Mouse (Mus musculus): ENCODE measurements around the gene Daam1.

The Daam1 gene

DNA sequence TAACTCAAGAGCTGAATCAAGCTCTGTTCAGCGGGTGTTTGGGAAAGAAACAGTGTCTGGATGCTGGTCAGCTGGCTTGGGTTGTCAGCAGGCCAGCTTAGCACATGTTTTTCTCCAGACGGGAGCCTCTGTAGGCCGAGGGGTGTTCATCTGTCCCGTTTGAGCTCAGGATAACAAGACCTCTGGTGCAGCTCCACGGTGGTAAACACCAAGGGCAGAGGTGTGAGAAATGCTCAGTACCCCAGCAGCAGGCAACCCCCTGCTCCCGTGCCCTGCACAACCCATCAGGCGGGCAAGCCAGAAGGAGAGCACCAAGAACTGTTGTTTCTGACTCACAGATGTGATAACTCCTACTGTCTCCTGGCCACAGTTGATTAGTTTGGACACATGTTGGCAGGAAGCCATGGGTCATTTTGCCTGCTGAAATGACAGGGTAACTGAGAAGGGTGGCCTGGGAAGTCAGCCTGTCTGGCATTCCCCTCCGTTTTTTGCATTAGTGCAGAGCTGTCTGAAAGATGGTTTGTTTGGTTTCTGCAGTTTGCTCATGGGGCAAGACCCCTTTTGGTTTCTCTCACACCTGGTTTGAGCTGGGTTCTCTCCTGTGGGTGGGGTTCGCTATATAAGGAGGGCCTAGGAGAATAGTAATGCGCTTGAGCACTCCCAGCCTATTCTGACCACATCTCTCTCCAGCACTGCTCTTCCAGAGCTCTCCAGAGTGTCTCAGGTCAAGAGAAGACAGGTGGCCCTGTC is 25.0 kb downstream of the Daam1 start:
- in situ Hi-C loops (cut with MboI, MseI) = no loop called here

DNA sequence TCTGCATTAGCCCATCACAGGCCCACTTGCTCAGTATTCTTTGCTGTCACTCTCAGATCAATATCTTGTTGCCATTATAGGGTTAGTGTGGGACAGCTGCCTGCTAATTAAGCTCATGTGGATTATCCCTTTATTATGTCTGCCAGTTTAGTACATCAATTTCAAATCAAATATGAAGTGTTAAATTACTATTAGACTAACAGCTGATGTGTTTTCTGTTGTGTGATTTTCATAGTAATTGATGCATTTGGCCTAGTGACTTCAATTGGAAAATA is 25.5 kb downstream of the Daam1 start:
- in situ Hi-C loops (cut with MboI, MseI) = no loop called here

DNA sequence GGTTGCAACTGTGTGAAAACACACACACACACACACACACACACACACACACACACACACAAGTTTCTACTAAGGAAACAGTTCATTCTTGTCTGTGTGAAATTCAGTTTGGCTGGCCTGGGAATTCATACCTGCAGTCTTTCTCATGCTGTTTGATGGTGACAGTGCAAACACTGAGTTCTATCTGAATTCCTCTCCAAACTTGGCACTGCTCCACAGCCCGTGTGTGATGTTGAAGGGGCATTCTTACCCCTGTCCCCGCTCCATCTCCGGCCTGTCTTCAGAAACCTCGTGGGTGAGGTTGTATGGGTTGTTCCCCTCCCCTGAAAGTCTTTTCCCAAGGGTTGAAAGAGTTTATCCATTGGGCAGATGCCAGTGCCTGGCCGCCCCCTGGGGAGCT is 28.2 kb downstream of the Daam1 start:
- in situ Hi-C loops (cut with MboI, MseI) = no loop called here

DNA sequence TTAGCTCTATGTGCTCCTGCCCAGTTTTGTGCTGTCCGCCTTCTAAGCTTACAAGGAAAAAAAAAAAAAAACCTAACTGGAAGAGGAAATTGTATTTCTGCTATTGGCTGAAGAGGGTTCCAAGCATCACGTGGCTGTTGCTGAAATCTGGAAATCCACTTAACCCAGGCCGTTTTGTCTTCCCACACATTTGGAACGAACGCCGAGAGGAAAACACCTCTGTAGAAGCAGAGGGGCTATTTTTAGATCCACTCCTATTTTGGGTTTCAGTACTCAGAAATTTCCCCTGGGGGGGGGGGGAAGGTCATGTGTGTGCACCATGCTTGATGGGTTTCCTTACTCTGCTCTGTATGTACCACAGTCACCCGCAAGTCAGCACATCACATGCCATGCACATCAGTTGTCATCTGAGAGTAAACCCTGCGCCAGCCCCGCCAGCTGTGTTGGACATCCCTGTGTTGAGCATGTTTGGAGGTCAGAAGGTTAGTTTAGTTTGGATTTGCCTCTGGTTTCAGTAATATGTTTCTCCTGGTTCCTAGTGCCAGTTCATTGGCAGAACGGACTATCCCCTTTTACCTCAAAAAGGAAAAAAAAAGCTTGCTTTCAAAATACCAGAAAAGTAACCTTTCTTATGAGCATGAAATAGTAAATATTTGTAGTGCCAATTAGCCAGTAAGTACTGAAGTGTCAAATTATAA is 33.1 kb downstream of the Daam1 start:
- in situ Hi-C loops (cut with MboI, MseI) = no loop called here

- in situ Hi-C loops (cut with MboI, MseI) = no loop called here
Observed at GRCm38 (mm10) chr12:71864544-71864897, 33.6 kb downstream of the Daam1 start.

GRCm38 (mm10) chr12:71865937-71866336 is 35.1 kb downstream of the Daam1 start:
- in situ Hi-C loops (cut with MboI, MseI) = loop anchor here (5.0 kb wide), 2 partner anchors 34 to 39 kb away; partner anchors contain the start of gene Daam1 (in 1 of the 2)

DNA sequence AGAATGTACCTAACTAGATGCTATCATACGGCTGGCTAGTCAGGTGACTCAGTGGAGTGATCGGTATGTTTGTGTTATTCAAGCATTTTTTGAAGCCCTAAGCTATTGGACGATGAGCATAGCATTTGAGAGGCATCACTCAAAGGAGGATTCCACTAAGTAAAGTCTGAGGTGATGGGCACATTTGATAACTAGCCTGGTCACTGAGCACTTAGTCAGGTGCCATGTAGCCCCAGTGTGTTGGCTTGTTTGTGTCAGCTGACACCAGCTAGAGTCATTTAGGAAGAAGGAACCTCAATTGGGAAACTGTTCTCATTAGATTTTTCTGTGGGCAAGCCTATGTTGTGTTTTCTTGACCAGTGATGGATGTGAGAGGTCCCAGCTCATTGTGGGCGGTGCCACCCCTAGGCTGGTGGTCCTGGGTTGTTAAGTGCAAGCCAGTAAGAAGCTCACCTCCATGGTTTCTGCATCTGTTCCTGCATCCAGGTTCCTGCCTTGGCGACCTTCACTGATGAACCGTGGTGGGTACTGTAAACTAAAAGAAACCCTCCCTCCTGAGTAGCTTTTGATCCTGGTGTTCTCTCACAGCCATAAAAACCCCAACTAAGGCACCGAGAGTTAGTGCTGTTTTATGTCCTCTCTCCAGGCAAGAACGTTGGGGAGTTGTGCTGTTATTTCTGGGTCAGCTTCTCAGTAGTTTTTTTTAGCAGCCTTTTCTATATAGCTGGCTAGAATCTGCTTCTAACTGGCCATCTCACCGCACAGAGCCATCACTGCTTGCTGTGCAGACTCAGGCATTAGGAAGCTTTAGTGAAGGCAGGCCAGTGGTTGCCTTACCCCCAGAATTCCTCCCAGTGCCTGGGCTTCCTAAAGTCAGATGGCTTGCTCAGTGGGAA is 36.7 kb downstream of the Daam1 start:
- in situ Hi-C loops (cut with MboI, MseI) = loop anchor here (5.0 kb wide), 2 partner anchors 35 to 40 kb away; partner anchors contain the start of gene Daam1 (in 1 of the 2)

DNA sequence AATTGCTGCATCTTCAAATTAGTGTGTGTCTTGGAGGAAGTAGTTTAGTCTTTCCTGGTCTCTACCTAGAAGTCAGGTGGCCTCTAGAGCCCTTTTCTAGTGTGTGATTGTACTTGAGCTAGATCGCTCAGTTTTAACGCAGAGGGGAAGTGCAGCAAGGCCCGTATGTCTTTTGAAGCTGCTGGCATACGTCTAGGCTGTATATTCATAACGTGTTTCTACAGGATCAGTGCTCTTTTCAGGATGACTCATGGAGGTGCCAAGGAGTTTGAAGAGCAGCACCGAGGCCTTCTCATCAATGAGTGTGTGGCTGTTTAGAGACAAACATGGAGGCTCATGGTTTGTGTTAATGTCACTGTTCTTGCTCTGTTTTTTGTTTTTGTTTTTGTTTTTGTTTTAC is 39.8 kb downstream of the Daam1 start:
- in situ Hi-C loops (cut with MboI, MseI) = no loop called here

GRCm38 (mm10) chr12:71872330-71872729 is 41.5 kb downstream of the Daam1 start:
- in situ Hi-C loops (cut with MboI, MseI) = no loop called here

DNA sequence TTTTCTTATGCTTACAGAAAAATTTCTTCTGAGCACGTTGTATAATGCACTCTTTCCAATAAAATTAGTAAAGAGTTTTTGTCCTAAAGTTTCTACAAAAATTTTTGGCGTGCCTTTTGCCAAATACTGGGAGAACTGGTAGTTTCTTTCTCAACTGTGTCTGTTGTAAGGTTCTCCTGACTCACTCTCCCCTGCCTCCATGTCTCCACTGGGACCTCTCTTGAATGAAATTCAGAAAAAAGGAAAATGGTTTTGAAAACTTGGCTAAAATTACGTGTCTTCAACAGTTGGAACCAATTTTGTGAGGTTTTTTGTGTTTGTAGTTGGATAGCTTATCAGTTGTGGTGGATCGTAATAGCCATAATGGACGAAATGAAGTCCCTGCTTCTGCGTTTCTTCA is 43.7 kb downstream of the Daam1 start:
- in situ Hi-C loops (cut with MboI, MseI) = no loop called here

- in situ Hi-C loops (cut with MboI, MseI) = no loop called here
Observed at GRCm38 (mm10) chr12:71874984-71875383, 44.1 kb downstream of the Daam1 start.

DNA sequence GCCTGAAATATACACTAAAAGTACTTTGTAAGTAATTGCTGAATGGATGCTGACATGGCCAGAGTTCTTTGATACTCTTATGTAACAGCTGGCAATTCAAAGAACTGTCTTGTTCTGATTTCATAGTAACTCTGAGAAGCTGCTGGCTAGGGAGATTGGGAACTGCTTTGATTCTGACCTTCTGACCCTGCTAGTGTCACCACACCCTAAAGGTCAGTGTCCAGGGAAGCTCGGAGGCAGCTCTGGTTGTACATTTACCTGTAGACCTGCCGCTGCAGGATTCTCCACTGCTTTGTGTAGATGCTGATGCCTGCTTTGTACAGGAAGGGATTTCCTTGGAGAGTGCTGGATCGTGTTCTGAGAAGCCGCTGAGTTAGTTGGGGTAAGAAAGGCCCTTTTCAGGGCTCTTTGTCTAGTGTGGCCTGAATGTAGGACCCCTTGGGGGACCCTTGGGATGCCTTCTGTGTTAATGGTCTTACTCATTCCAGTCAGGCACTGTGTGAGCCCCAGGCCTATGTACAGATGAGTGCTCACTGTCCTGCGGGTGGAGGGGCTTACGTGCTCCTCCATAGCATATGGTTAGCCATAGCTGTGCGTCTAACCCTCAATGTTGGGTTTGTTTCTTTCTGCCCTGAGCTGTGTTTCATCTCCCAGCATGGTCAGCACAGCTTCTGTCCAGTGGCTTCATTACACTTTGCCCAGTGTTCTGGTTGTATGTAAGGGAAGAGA is 45.0 kb downstream of the Daam1 start:
- in situ Hi-C loops (cut with MboI, MseI) = no loop called here

GRCm38 (mm10) chr12:71880987-71881386 is 50.1 kb downstream of the Daam1 start:
- in situ Hi-C loops (cut with MboI, MseI) = no loop called here

DNA sequence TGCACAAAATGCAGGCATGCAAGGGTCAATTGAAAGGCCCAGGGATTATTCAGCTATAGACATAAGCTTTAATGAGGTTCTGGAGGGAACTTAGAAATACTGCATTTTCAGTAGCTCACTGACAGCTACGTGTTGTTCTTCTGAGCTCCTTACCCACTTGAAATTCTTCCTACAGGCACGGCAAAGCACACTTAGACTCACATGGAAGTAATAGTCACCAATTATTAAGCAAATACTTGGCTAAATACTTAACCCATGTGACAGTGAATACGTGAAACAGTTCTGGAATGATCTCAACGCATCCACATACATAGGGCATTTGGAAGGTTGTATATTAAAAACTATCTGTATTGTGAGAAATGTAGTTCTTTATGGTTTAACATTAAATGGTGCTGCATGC is 50.6 kb downstream of the Daam1 start:
- in situ Hi-C loops (cut with MboI, MseI) = no loop called here

DNA sequence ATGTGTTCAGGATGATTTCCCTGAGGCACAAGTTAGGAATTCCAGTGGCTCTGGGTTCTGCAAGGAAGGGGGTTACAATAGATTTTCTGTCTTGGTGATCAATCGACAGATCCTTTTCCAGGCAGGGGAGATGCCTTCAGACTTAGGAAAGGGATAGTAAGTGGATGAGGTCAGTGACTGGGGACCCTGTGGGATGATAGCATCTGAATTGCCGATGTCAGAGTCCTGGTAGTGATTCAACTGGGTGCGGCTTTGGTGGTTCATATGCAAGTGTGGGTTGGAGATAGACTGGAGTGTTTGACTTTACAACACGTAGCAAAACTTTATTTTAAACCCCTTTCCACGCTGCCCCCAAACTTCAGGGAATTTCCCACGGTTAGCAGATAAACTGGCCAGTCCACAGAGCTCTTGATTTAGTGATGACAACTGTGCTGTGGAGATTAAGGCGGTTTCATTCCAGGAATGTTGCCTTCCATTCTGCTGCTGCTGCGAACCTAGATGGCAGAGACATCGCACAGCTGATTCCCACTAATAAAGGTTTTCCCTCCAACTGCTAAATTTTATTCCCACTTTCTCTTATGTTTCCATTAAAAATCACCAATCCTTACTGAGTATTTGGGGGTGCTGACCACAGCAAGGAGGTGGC is 52.3 kb downstream of the Daam1 start:
- in situ Hi-C loops (cut with MboI, MseI) = no loop called here

- in situ Hi-C loops (cut with MboI, MseI) = no loop called here
Observed at GRCm38 (mm10) chr12:71885170-71885574, 54.3 kb downstream of the Daam1 start.

- in situ Hi-C loops (cut with MboI, MseI) = no loop called here
Observed at GRCm38 (mm10) chr12:71885717-71886116, 54.8 kb downstream of the Daam1 start.

GRCm38 (mm10) chr12:71886406-71886805 is 55.5 kb downstream of the Daam1 start:
- in situ Hi-C loops (cut with MboI, MseI) = no loop called here

GRCm38 (mm10) chr12:71886941-71887340 is 56.1 kb downstream of the Daam1 start:
- in situ Hi-C loops (cut with MboI, MseI) = no loop called here

DNA sequence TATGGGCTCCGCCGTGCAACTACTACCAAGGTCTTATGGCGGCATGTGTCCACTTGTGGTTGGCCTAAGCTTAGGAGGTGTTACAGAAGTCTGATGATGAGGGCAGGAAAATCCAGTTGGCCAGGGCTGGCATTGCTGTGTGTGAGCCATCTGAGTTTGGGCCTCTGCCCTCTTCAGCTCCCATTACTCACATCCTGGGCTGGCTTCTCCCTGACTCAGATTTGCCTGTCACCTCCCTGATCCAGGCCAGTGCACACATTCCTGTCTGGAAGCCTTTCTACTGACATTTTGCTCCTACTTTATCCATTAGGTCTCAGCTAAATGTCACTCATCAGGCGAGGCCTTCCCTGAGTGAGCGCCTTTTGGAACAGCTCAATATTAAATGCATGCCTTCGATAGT is 57.5 kb downstream of the Daam1 start:
- in situ Hi-C loops (cut with MboI, MseI) = no loop called here

GRCm38 (mm10) chr12:71889266-71889665 is 58.4 kb downstream of the Daam1 start:
- in situ Hi-C loops (cut with MboI, MseI) = no loop called here
